Mouse (Mus musculus): ENCODE data around the gene Maneal. TPM values are rescaled to one million over a fixed set of nuclear protein-coding genes. Genes with fewer than 3 reads are reported as not detected.

The Maneal gene
- total RNA-seq (2021) = 1 to 10 TPM; 7.3 to 7.6 TPM
- long read RNA-seq, experiment 1, transcript Maneal-201 (4 exons, 2,727 nt) = major isoform, 5 of 6 reads
- long read RNA-seq, experiment 1, partial matches to known transcripts = 0 of 6 reads
- long read RNA-seq, experiment 1, other reads (novel, unspliced or antisense) = 1 of 6 reads
- long read RNA-seq, experiment 2, transcript Maneal-201 (4 exons, 2,727 nt) = major isoform, 15 of 18 reads
- long read RNA-seq, experiment 2, partial matches to known transcripts = 2 of 18 reads
- long read RNA-seq, experiment 2, other reads (novel, unspliced or antisense) = 1 of 18 reads

GRCm38 (mm10) chr4:124861283-124862188, at the start of gene Maneal:
Gene Maneal, minus strand, starts transcription at chr4:124862171.
- DNase-seq (ENCODE audit: low spot score in 2 of 2) = no peak

GRCm38 (mm10) chr4:124905971-124906822, 44.2 kb upstream of the Maneal start:
- DNase-seq (ENCODE audit: low spot score in 2 of 2) = no peak

DNA sequence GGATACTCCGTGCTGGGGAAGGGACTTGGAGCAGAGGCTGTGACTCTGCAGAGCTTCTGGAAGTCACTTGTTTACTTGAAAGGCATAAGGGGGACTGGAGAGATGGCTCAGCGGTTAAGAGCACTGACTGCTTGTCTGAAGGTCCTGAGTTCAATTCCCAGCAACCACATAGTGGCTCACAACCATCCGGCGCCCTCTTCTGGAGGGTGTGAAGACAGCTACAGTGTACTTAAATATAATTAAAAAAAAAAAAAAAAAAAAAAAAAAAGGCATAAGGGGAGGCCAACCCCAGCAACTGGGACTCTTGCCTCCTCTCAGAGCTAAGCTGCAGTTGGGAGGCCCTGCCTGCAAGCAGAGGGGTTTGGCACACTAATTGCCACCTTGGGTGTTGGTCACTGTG, 43.4 kb upstream of the Maneal start:
- no peak for DNase-seq (ENCODE audit: low spot score in 2 of 2)

DNA sequence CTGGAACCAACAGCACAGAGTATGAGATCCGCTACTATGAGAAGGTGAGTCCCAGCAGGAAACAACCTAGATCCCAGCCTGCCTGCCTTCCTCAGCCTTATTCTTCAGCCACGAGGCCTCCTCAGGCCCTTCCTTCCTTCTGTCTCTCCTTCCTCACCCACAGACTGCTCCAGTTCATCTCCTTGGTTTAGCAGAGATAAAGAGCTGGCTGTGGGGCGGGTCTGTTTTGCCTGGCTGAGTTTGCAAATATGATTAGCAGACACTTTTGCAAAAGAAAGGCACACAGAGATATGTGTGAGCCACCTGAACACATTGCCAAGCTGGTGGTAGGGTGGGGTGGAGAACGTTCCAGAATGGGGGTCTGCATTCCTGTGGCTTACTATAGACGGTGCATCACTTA, 37.9 kb upstream of the Maneal start:
- no peak for DNase-seq (ENCODE audit: low spot score in 2 of 2)

- no peak for DNase-seq (ENCODE audit: low spot score in 2 of 2)
These were observed 36.5 kb upstream of the Maneal start for GRCm38 (mm10) chr4:124898428-124898827.

DNA sequence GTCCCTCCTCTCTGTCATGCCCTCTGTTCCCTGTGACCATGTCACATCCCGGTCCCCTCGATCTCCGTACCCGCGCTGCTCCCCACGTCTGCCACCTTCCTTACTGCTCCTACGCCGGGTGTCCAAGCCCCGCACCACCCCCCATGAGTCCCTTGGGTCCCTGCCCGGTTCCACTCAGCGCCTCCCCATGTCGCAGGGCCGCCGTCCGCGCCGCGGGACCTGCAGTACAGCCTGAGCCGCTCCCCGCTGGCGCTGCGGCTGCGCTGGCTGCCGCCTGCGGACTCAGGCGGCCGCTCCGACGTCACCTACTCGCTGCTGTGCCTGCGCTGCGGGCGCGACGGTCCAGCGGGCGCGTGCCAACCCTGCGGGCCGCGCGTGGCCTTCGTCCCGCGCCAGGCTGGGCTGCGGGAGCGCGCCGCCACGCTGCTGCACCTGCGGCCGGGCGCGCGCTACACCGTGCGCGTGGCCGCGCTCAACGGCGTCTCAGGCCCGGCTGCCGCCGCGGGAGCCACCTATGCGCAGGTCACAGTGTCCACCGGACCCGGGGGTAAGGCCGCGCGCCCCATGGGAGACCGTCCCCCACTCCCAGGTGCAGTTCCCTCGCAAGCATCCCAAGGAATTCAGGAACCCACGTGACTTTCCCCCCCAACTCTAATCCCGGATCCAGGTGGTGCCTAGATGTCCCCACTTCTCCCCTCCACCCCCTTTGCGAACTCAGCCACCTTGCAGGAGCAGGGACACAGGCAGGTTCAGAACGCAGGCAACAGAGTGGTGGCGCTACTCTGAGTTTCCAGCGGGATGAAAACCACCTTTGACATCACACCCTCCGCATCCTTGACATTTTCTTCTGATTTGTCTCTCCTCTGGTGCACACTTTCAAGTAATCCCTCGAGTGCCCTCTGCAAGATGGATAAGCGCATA, 32.8 kb upstream of the Maneal start:
- no peak for DNase-seq (ENCODE audit: low spot score in 2 of 2)

DNA sequence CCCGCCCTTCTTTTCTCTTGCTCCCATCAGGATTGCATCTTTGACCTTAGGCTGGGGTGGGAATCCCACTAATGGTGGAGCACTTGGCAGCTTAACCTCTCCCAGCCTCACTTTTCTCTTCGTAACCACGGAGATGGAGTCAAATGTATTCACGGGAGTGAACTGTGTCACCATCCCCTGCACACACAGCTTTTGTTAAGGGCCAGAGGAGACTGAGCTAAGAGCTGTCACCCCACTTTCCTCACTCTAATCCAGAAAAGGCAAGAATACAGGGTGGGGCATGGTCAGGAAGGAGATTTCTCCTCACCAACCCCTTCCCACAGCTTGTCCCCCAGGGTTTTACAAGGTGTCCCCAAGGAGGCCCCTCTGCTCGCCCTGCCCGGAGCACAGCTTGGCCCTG, 31.8 kb upstream of the Maneal start:
- DNase-seq (ENCODE audit: low spot score in 2 of 2) = no peak

DNA sequence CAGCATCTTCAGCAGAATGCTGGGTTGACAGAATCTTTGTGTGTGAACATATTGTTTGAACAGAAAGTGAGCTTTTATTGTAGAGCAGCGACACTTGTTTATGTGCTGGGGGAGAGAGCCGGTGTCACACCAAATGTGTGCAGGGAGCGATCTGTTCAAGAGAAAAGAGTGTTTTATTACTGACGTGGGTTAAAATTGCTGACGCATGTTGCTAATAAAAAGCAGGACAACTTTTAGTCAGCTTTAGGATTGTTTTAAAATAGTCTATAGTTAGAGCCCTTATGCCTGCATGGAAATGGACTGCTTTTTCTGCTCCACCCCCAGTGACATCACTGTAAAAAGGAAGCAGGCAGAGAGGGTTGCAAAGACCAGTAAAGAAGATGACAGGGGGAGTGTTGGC, 28.9 kb upstream of the Maneal start:
- no peak for DNase-seq (ENCODE audit: low spot score in 2 of 2)

DNA sequence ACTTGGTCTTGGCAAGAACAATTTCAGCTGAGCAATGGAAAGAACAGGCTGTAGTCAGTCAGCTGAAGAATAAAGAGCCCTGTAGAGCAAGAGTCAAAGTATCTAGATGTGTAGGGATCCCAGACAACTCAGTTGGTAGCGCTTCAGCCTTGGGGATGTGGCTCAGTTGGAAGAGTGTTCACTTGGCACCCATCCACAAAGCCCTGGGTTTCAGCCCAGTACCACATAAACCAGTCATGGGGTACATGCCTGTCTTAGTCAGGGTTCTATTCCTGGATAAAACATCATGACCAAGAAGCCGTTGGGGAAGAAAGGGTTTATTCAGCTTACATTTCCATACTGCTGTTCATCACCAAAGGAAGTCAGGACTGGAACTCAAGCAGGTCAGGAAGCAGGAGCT, 28.0 kb upstream of the Maneal start:
- no peak for DNase-seq (ENCODE audit: low spot score in 2 of 2)

GRCm38 (mm10) chr4:124888702-124889101, 26.7 kb upstream of the Maneal start:
- no peak for DNase-seq (ENCODE audit: low spot score in 2 of 2)

DNA sequence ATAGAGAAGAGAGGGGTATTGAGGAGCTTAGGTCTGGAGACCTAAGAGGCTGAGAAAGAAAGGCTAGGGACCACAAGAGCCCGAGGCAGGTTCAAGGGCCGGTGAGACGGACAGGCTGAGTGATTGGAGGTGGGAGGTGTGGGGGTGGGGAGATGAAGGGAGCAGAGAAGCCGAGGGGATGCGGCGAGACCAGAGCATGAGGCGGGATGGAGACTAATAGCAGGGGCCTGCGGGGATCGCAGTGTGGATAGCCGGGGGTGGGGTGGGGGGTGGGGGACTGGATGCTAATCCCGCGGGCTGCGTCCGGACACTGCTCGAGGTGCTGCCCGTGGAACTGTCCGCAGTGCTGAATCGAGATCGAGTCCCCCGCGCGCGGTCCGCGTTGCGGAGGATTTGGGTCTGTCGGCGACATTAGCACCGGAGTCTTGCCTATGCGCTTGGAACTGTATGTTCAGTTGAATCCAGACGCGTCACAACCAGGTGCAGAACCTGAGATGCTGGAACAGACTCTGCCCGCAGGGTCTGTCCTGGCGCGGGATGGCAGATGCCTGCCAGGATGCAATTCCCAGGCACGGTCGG, 20.3 kb upstream of the Maneal start:
- peak; percentile 46 to 49 for DNase-seq (ENCODE audit: low spot score in 2 of 2)

- DNase-seq (ENCODE audit: low spot score in 2 of 2) = no peak
These were observed 19.5 kb upstream of the Maneal start for GRCm38 (mm10) chr4:124881341-124881908.

DNA sequence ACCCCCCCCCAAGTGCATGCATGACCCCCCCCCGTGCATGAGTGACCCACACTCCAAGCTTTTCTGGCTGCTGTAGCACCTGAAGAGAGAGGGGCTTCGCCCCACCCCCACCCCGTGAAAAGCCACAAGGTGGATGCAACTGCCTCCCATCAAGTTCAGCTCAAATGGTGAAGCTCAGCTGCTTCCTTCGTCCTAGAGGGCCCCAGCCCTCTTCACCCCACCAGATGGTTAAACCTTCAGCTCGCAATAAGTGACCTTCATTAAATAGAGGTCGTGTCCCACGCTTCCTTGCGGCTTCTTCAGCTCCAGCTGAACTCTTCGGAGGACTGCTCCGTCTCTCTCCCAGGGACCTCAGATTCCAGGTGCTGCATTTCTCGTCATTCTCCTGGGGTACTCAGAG, 18.6 kb upstream of the Maneal start, which contains the start of gene Epha10:
TSS of gene Epha10 (plus strand) at position 301 of the 400 bp plus-strand sequence.
- DNase-seq (ENCODE audit: low spot score in 2 of 2) = no peak

GRCm38 (mm10) chr4:124872719-124873118, 10.7 kb upstream of the Maneal start:
- no peak for DNase-seq (ENCODE audit: low spot score in 2 of 2)

- peak; percentile 61 to 67 for DNase-seq (ENCODE audit: low spot score in 2 of 2)
These were observed 1.5 kb downstream of the Maneal start for GRCm38 (mm10) chr4:124860446-124860845.

- DNase-seq (ENCODE audit: low spot score in 2 of 2) = peak in 1 of 2 experiments; percentile 65
These were observed 3.6 kb downstream of the Maneal start for GRCm38 (mm10) chr4:124858370-124858769.

- DNase-seq (ENCODE audit: low spot score in 2 of 2) = no peak
These were observed 5.7 kb downstream of the Maneal start for GRCm38 (mm10) chr4:124856294-124856693.

- DNase-seq (ENCODE audit: low spot score in 2 of 2) = peak; percentile 57 to 72
These were observed 10.9 kb downstream of the Maneal start, which contains the start of gene 1110065P20Rik for GRCm38 (mm10) chr4:124850933-124851658. Gene 1110065P20Rik, minus strand, starts transcription at chr4:124851196.

Data from adrenal gland, postnatal 4 days (tissue).